Mouse (Mus musculus) midbrain, embryonic 11.5 days (tissue): ENCODE results near the gene Hnrnpa0. TPM values are rescaled to one million over a fixed set of nuclear protein-coding genes. Genes with fewer than 3 reads are reported as not detected.
A peak's percentile ranks its signal among the peaks of the same experiment; 100 is the strongest.

Experiments
- ATAC-seq: fragments of 200-750 bp; cut with Nextera tagmentation; 2 replicates; pipeline ENCODE4 v1.8.0; 2017; ENCODE audit warnings: moderate TSS enrichment, moderate library complexity; ENCODE audit not compliant: low FRiP score
- DNase-seq: peaks from one replicate; pipeline ENCODE4 v3.0.0; 2015; ENCODE audit warnings: low spot score; ENCODE audit errors: missing footprints
- H3K27ac ChIP-seq: fragments of 300-500 bp; sonication (generic); 2 replicates; pipeline ENCODE4 v1.5.1; 2014; ENCODE audit warnings: low read depth, low read length
- H3K27me3 ChIP-seq: fragments of 300-500 bp; sonication (generic); 2 replicates; pipeline ENCODE4 v1.6.1; 2014; ENCODE audit warnings: mild to moderate bottlenecking, low read length, moderate library complexity, mixed read lengths; ENCODE audit not compliant: control insufficient read depth, insufficient read depth
- H3K36me3 ChIP-seq: fragments of 300-500 bp; sonication (generic); 2 replicates; pipeline ENCODE4 v1.6.1; 2014; ENCODE audit warnings: mild to moderate bottlenecking, low read length, moderate library complexity, mixed read lengths; ENCODE audit not compliant: control insufficient read depth, insufficient read depth
- H3K4me1 ChIP-seq: fragments of 300-500 bp; sonication (generic); 2 replicates; pipeline ENCODE4 v1.6.1; 2014; ENCODE audit warnings: low read length; ENCODE audit not compliant: control insufficient read depth, insufficient read depth
- H3K4me2 ChIP-seq: fragments of 300-500 bp; sonication (generic); 2 replicates; pipeline ENCODE4 v1.6.1; 2014; ENCODE audit warnings: mild to moderate bottlenecking, moderate library complexity
- H3K4me3 ChIP-seq: fragments of 300-500 bp; sonication (generic); 2 replicates; pipeline ENCODE4 v1.5.1; 2014; ENCODE audit warnings: low read depth, low read length
- H3K9ac ChIP-seq: fragments of 300-500 bp; sonication (generic); 2 replicates; pipeline ENCODE4 v1.6.1; 2014; ENCODE audit warnings: low read length
- H3K9me3 ChIP-seq: fragments of 300-500 bp; sonication (generic); 2 replicates; pipeline ENCODE4 v1.6.1; 2016; ENCODE audit warnings: low read length; ENCODE audit not compliant: control insufficient read depth
- WGBS: fragments of 180-500 bp; shearing (Covaris S2); extraction: QIAGEN DNeasy Blood & Tissue Kit; methylation state at CpG from one replicate; pipeline ENCODE4 v1.1.7; 2014; 5-methylcytosine and 5-hydroxymethylcytosine counted together
- polyA plus RNA-seq: library from polyadenylated mRNA; unstranded; fragments of >200 nt; fragmentation: Nextera tagmentation; extraction: Ambion mirVana; gene quantifications from 2 replicates; pipeline ENCODE4 v1.2.1, GENCODE M21; 2014

Hnrnpa0 gene
- 60.0 and 63.3 TPM in 2 replicates for polyA plus RNA-seq

DNA sequence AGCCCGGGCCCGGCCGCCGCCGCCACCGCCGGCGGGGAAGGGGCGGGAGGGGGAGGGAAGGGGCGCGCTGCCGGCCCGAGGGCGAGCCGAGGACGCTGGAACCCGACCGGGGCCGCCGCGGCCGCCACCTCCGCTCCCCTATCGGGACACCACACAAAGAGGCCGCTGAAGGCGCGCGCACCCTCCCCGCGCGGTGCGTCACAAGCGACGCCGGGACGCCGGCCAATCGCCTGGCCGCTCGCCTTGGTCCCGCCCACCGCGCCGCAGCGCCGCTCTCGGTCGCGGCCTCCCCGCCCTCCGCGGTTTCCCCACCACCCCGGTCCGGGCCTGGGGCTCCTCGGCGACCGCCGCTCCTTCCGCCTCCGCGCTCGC, at the start of gene Hnrnpa0:
Gene Hnrnpa0 (minus strand): TSS at position 161 of the 372 bp plus-strand sequence.
- WGBS = 1% methylated on average over 53 of the region's 62 CpGs
- Histone ChIP-seq H3K27me3 (no peaks in the 10 kb centered on the region), H3K4me1 (peaks cover 21% of the 10 kb centered on the region)

DNA sequence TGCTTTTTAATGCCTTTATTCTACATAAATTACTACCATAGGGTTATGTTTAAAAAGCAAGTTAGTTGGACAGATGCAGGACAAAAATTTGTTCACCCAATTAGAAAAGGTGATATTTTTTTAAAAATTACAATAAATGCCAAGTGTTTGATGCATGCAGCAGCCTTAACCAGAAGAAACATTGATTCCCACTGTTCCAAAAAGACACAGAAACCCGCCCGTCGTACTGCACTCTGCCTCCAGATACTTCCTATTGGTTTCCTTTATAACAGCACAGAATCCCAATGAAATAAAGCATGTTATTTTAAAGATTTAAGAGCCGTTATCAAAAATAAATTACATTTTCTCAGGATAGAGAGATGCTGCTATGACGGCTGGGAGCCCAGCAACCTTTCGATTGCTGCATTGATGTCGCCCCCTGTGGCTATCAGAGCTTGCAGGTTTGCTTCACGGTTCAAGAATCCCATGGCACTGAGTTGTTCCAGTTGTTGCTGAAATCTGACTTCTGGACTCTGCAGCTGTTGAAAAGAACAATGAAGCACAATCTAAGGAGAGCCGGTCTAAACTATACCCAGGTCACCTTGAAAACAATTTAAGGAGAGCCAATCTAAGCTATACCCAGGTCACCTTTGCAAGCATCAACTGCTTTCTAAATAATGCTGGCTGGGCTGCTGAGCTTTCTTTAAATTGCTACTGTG, 49.3 kb upstream of the Hnrnpa0 start:
- WGBS = 91% methylated on average over 9 of the region's 9 CpGs
- no peaks in the 10 kb centered on the region for H3K4me1 ChIP-seq
- no peak overlapping the region for H3K4me2 ChIP-seq
- H3K36me3 ChIP-seq = peaks cover 5% of the 10 kb centered on the region; the same call in 1 of the 2 replicates
- H3K9ac ChIP-seq = no peak overlapping the region
- DNase-seq (peak; percentile 14), ATAC-seq (no peak)
- H3K27me3 ChIP-seq = no peaks in the 10 kb centered on the region
- H3K4me3 ChIP-seq = no peak overlapping the region
- no peaks in the 10 kb centered on the region for H3K9me3 ChIP-seq
- no peak overlapping the region for H3K27ac ChIP-seq

More for the DNA sequence above, at the start of gene Hnrnpa0:
- H3K4me2 ChIP-seq = peak within 1 kb of the TSS; percentile 71
- no peaks in the 10 kb centered on the region for H3K9me3 ChIP-seq
- no peaks in the 10 kb centered on the region for H3K36me3 ChIP-seq
- peak; percentile 95 for ATAC-seq
- H3K27ac ChIP-seq = peak within 1 kb of the TSS; percentile 99
- peak within 1 kb of the TSS; percentile 100 for H3K9ac ChIP-seq
- peak; percentile 99 for DNase-seq
- peak within 1 kb of the TSS; percentile 99 for H3K4me3 ChIP-seq

DNA sequence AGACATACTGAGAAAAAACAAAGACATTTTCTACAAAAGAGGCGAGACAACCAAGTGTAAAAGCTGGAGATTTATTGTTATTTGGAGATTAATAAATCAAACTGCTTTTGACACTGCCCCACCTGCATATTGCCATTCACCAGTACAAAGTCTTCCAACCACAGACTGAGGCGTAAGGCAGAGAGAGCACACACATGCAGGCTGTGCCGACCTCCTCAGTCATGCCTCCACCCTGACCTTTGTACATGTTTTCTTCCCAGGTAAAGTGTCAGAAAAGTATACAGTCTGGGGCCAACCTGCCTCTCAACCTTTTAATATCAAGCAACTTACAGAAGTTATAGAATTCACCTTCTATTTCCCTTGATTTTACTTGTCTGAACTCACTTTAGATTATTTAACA, 47.7 kb upstream of the Hnrnpa0 start:
- peaks cover 5% of the 10 kb centered on the region; the same call in 1 of the 2 replicates for H3K36me3 ChIP-seq
- no peak overlapping the region for H3K4me2 ChIP-seq
- H3K9ac ChIP-seq = no peak overlapping the region
- H3K4me1 ChIP-seq = no peaks in the 10 kb centered on the region
- 95% methylated on average over 3 of the region's 3 CpGs for WGBS
- H3K27me3 ChIP-seq = no peaks in the 10 kb centered on the region
- DNase-seq (peak; percentile 31), ATAC-seq (no peak)
- no peaks in the 10 kb centered on the region for H3K9me3 ChIP-seq
- no peak overlapping the region for H3K27ac ChIP-seq
- no peak overlapping the region for H3K4me3 ChIP-seq

DNA sequence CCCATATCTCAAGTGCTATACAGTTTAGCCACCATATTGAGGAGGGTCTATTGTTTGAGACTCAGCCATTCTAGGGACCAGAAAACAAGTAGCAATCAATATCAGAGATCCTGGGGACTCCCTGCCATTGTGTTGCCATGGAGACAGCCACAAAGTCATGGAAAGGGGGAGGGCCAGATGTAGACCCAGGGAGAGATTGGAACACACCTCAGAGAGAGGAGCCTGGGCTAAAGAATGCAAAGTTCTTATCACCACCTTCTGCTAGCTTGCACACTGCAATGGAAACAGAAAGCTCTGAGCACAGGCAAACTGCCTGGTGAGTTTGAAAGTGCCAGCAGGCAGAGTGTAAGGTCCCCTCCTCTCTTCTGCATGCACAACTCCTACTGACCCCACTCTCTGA, 39.8 kb upstream of the Hnrnpa0 start:
- no peak overlapping the region for H3K4me2 ChIP-seq
- 0 out of 2 replicates have a peak, but pooled peaks cover 2% of the 10 kb centered on the region for H3K36me3 ChIP-seq
- H3K27ac ChIP-seq = no peak overlapping the region
- no peak overlapping the region for H3K9ac ChIP-seq
- no peaks in the 10 kb centered on the region for H3K27me3 ChIP-seq
- no peaks in the 10 kb centered on the region for H3K4me1 ChIP-seq
- no peak for ATAC-seq
- peak; percentile 85 for DNase-seq
- H3K9me3 ChIP-seq = no peaks in the 10 kb centered on the region
- no peak overlapping the region for H3K4me3 ChIP-seq

DNA sequence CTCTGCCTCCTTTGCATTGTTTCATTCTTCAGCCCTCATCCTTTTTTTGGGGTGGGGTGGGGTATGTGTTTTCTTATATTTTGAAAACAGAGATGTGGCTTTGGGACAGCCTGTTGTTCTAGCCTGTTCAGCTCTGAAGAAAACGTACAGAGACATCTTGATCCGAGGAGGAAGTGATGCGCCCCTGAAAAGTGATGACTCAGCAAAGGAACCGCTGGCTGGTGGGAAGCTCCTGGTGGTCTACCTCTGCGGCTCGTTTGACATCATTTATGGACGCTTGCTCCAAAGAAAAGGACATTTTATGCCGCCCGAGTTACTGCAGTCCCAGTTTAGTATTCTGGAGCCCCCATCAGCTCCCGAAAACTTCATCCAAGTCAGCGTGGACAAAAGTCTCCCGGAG, 35.0 kb upstream of the Hnrnpa0 start:
- ATAC-seq (no peak), DNase-seq (peak; percentile 53)
- WGBS = 97% methylated on average over 12 of the region's 12 CpGs
- Histone ChIP-seq H3K27ac (no peak overlapping the region), H3K4me1 (no peaks in the 10 kb centered on the region; the same call in 1 of the 2 replicates), H3K4me3 (no peak overlapping the region), H3K36me3 (peaks cover 12% of the 10 kb centered on the region), H3K4me2 (no peak overlapping the region), H3K9me3 (no peaks in the 10 kb centered on the region; the same call in 1 of the 2 replicates), H3K27me3 (no peaks in the 10 kb centered on the region), H3K9ac (no peak overlapping the region)

DNA sequence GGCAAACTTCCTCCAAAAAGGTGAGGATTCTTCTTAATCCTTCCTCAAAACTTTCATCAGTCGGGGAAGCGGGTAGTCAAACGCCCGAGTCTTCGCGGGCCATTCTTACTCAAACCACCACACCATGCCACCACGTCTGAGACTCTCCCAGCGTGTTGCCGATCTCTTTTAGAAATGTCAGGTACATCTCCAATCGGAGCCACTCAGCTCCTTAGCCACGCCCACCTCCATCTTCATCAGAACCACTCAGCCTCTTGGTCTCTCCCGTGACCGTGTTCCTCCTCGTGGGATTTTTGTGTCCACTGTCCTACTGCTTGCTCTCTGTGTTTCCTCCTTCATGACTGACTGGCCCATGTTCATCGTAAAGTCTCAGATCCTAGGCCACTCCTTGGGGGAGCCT, 32.4 kb upstream of the Hnrnpa0 start:
- H3K36me3 ChIP-seq = peaks cover 12% of the 10 kb centered on the region
- no peak for ATAC-seq

DNA sequence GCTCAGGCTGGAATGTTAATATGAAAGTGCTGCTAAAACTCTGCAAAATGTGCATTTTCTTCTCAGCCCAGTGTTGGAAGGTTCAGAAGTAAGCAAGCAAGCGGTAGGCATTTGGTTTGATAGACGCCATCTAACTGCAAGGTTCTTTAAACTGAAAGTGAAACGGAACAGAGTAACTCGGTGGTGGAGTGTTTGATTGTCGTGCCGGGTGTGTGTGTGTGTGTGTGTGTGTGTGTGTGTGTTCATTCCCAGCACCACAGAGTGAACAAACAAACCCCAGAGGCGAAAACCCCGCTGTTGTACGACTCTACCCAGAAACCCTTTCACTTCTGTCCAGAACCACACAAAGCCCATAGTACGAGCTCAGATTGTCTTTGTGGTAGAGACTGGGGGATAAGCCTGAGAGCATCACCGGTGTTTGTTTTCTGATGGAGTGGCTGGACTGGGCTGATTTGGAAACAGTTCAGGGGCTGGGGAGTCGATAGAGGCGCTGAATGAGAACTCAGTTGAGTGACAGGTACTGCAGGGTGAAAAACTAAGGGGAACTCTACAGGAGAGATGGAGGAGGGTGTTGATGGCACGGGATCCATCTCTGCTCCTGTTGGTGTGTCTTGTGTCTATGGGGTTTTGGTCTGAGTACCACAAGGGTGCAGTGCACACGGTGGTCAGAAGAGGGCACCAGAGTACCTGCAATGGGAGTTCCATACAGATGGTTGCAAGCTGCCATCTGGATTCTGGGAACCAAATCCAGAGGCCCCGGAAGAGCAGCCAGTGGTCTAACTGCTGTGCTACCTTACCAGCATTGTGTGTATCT, 29.9 kb upstream of the Hnrnpa0 start:
- 10% methylated on average over 16 of the region's 16 CpGs for WGBS
- no peak overlapping the region for H3K27ac ChIP-seq

More for the DNA sequence above, 32.4 kb upstream of the Hnrnpa0 start:
- no peak for DNase-seq
- peaks cover 3% of the 10 kb centered on the region; the same call in 1 of the 2 replicates for H3K4me1 ChIP-seq
- no peak overlapping the region for H3K4me3 ChIP-seq
- H3K27ac ChIP-seq = no peak overlapping the region
- H3K4me2 ChIP-seq = no peak overlapping the region
- H3K27me3 ChIP-seq = no peaks in the 10 kb centered on the region
- WGBS = 97% methylated on average over 15 of the region's 15 CpGs
- H3K9me3 ChIP-seq = no peaks in the 10 kb centered on the region; the same call in 1 of the 2 replicates
- no peak overlapping the region for H3K9ac ChIP-seq

DNA sequence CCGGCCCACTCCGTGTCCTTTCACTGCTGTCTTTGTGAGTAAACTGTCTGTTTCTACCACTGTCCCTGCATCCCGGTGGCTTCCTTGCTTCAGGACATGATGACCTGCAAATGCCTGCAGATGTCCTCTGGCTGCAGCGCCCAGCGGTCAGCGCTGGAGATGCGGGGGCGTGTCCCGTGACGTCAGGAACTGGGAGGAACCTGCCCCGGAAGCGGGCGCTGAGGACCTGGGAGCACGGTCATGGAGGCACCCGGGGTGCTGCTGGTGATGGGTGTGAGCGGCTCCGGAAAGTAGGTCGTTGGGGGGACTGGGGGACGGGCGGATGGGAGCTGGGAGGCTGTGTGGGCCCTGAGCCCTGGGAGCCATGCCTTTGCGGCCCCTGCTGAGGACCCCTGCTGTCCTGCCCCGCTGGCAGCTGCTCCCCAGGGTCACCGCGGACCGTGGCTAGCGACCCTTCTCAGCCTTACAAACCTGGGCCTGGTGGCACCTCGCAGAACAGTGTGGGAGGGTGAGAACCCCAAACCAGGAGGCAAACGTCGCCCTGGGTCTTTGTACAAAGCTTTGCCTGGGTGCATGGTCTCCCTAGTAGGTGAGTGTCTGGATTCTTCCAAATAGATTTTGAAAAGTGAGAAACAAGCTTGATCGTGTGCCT, 29.2 kb upstream of the Hnrnpa0 start, which contains the start of gene Idnk:
Gene Idnk (plus strand): TSS at position 203 of the 652 bp plus-strand sequence.
- Histone ChIP-seq H3K4me1 (peaks cover 3% of the 10 kb centered on the region; the same call in 1 of the 2 replicates), H3K27ac (no peak within 1 kb of the TSS), H3K9me3 (no peaks in the 10 kb centered on the region; the same call in 1 of the 2 replicates), H3K4me3 (peak within 1 kb of the TSS; percentile 58), H3K4me2 (peak within 1 kb of the TSS; percentile 75), H3K36me3 (peaks cover 9% of the 10 kb centered on the region), H3K9ac (peak within 1 kb of the TSS; percentile 63), H3K27me3 (no peaks in the 10 kb centered on the region)
- DNase-seq (peak; percentile 98), ATAC-seq (peak; percentile 92)
- under 1% methylated on average over 30 of the region's 30 CpGs for WGBS

More for the DNA sequence above, 29.9 kb upstream of the Hnrnpa0 start:
- Histone ChIP-seq H3K4me3 (peak overlapping the region; percentile 58), H3K36me3 (peaks cover 10% of the 10 kb centered on the region), H3K4me1 (peaks cover 3% of the 10 kb centered on the region; the same call in 1 of the 2 replicates), H3K9me3 (no peaks in the 10 kb centered on the region; the same call in 1 of the 2 replicates), H3K4me2 (peak overlapping the region; percentile 75), H3K27me3 (no peaks in the 10 kb centered on the region), H3K9ac (peak overlapping the region; percentile 63)
- DNase-seq (peak; percentile 99), ATAC-seq (peak; percentile 62)
